Mouse (Mus musculus) midbrain, embryonic 15.5 days (tissue): Measurements from ENCODE around the gene Pxk. TPM values are rescaled to one million over a fixed set of nuclear protein-coding genes. Genes with fewer than 3 reads are reported as not detected.

ENCODE experiments used
- ATAC-seq: fragments of 200-750 bp; cut with Nextera tagmentation; replicated peaks from 2 replicates; pipeline ENCODE4 v1.8.0; 2017; ENCODE audit warnings: moderate TSS enrichment
- H3K27ac ChIP-seq: fragments of 300-500 bp; sonication (generic); 2 replicates; pipeline ENCODE4 v1.5.1; 2015; ENCODE audit warnings: mild to moderate bottlenecking, inconsistent platforms
- H3K27me3 ChIP-seq: fragments of 300-500 bp; sonication (generic); replicated peaks from 2 replicates; pipeline ENCODE4 v1.6.1; 2015; ENCODE audit warnings: inconsistent platforms
- H3K36me3 ChIP-seq: fragments of 300-500 bp; sonication (generic); replicated peaks from 2 replicates; pipeline ENCODE4 v1.6.1; 2015; ENCODE audit warnings: inconsistent platforms
- H3K4me1 ChIP-seq: fragments of 300-500 bp; sonication (generic); 2 replicates; pipeline ENCODE4 v1.6.1; 2015; ENCODE audit warnings: inconsistent platforms
- H3K4me2 ChIP-seq: fragments of 300-500 bp; sonication (generic); 2 replicates; pipeline ENCODE4 v1.6.1; 2015; ENCODE audit warnings: inconsistent platforms, mild to moderate bottlenecking, moderate library complexity
- H3K4me3 ChIP-seq: fragments of 300-500 bp; sonication (generic); 2 replicates; pipeline ENCODE4 v1.5.1; 2015; ENCODE audit warnings: mild to moderate bottlenecking, inconsistent platforms
- H3K9ac ChIP-seq: fragments of 300-500 bp; sonication (generic); 2 replicates; pipeline ENCODE4 v1.6.1; 2015; ENCODE audit warnings: mild to moderate bottlenecking, inconsistent platforms
- H3K9me3 ChIP-seq: fragments of 300-500 bp; sonication (generic); 2 replicates; pipeline ENCODE4 v1.6.1; 2016; ENCODE audit warnings: inconsistent platforms
- WGBS: fragments of 180-500 bp; shearing (Covaris S2); methylation state at CpG from one replicate; pipeline ENCODE4 v1.1.7; 2015; ENCODE audit warnings: mixed read lengths; 5-methylcytosine and 5-hydroxymethylcytosine counted together
- polyA plus RNA-seq: library from polyadenylated mRNA; unstranded; fragments of >200 nt; fragmentation: Nextera tagmentation; extraction: Ambion mirVana; gene quantifications from 2 replicates; pipeline ENCODE4 v1.2.1, GENCODE M21; 2015

The Pxk gene
- polyA plus RNA-seq, 1 experiment from 2014 or later, result 67.5 TPM

- no peak for ATAC-seq
- Histone ChIP-seq H3K27me3 (no peaks in the 10 kb centered on the region), H3K4me2 (no peak overlapping the region), H3K9ac (no peak overlapping the region), H3K4me3 (no peak overlapping the region), H3K9me3 (no peaks in the 10 kb centered on the region), H3K4me1 (no peaks in the 10 kb centered on the region), H3K27ac (no peak overlapping the region), H3K36me3 (peaks cover 3% of the 10 kb centered on the region; the same call in 1 of the 2 replicates)
- WGBS, result 87% methylated on average over 8 of the region's 8 CpGs
Measured at GRCm38 (mm10) chr14:8132789-8133188, 34.8 kb downstream of the Pxk start.

GRCm38 (mm10) chr14:8134234-8134633 lies 36.2 kb downstream of the Pxk start:
- Histone ChIP-seq H3K9ac (no peak overlapping the region), H3K9me3 (no peaks in the 10 kb centered on the region), H3K36me3 (peaks cover 8% of the 10 kb centered on the region; the same call in 1 of the 2 replicates), H3K4me3 (no peak overlapping the region), H3K4me1 (no peaks in the 10 kb centered on the region), H3K27me3 (no peaks in the 10 kb centered on the region), H3K4me2 (no peak overlapping the region), H3K27ac (no peak overlapping the region)
- 67% methylated on average over 2 of the region's 2 CpGs for WGBS
- ATAC-seq, result no peak

GRCm38 (mm10) chr14:8135130-8135529 lies 37.1 kb downstream of the Pxk start:
- H3K36me3 ChIP-seq, result peaks cover 8% of the 10 kb centered on the region; the same call in 1 of the 2 replicates
- no peak for ATAC-seq
- H3K27ac ChIP-seq, result no peak overlapping the region
- H3K9ac ChIP-seq, result no peak overlapping the region
- no peak overlapping the region for H3K4me2 ChIP-seq
- H3K27me3 ChIP-seq, result no peaks in the 10 kb centered on the region
- H3K4me3 ChIP-seq, result no peak overlapping the region
- WGBS, result 70% methylated on average over 3 of the region's 3 CpGs
- H3K9me3 ChIP-seq, result no peaks in the 10 kb centered on the region
- no peaks in the 10 kb centered on the region for H3K4me1 ChIP-seq

- peak; percentile 65 for ATAC-seq
- Histone ChIP-seq H3K4me1 (no peaks in the 10 kb centered on the region), H3K4me2 (no peak overlapping the region), H3K9me3 (no peaks in the 10 kb centered on the region), H3K36me3 (peaks cover 15% of the 10 kb centered on the region), H3K27ac (no peak overlapping the region), H3K27me3 (no peaks in the 10 kb centered on the region), H3K4me3 (no peak overlapping the region), H3K9ac (no peak overlapping the region)
- 36% methylated on average over 23 of the region's 23 CpGs for WGBS
Measured at GRCm38 (mm10) chr14:8139724-8140710, 42.0 kb downstream of the Pxk start.

GRCm38 (mm10) chr14:8141131-8141530 lies 43.1 kb downstream of the Pxk start:
- ATAC-seq, result no peak
- H3K36me3 ChIP-seq, result peaks cover 19% of the 10 kb centered on the region
- 68% methylated on average over 2 of the region's 2 CpGs for WGBS

GRCm38 (mm10) chr14:8145594-8146558 lies 47.9 kb downstream of the Pxk start:
- peaks cover 29% of the 10 kb centered on the region for H3K36me3 ChIP-seq
- H3K9ac ChIP-seq, result no peak overlapping the region
- no peak overlapping the region for H3K27ac ChIP-seq
- H3K4me1 ChIP-seq, result no peaks in the 10 kb centered on the region
- H3K27me3 ChIP-seq, result no peaks in the 10 kb centered on the region
- no peak for ATAC-seq
- H3K4me2 ChIP-seq, result no peak overlapping the region
- no peaks in the 10 kb centered on the region for H3K9me3 ChIP-seq
- H3K4me3 ChIP-seq, result no peak overlapping the region
- WGBS, result 92% methylated on average over 13 of the region's 13 CpGs

More at GRCm38 (mm10) chr14:8141131-8141530, 43.1 kb downstream of the Pxk start:
- H3K4me1 ChIP-seq, result no peaks in the 10 kb centered on the region
- H3K27me3 ChIP-seq, result no peaks in the 10 kb centered on the region
- H3K4me2 ChIP-seq, result no peak overlapping the region
- H3K9me3 ChIP-seq, result no peaks in the 10 kb centered on the region
- no peak overlapping the region for H3K4me3 ChIP-seq
- no peak overlapping the region for H3K27ac ChIP-seq
- H3K9ac ChIP-seq, result no peak overlapping the region

- no peaks in the 10 kb centered on the region for H3K27me3 ChIP-seq
- ATAC-seq, result no peak
- 92% methylated on average over 10 of the region's 11 CpGs for WGBS
- H3K36me3 ChIP-seq, result peaks cover 34% of the 10 kb centered on the region
- no peak overlapping the region for H3K4me2 ChIP-seq
- H3K9me3 ChIP-seq, result no peaks in the 10 kb centered on the region
- H3K4me3 ChIP-seq, result no peak overlapping the region
- no peaks in the 10 kb centered on the region for H3K4me1 ChIP-seq
- H3K27ac ChIP-seq, result no peak overlapping the region
- no peak overlapping the region for H3K9ac ChIP-seq
Measured at GRCm38 (mm10) chr14:8146611-8147223, 48.7 kb downstream of the Pxk start.

GRCm38 (mm10) chr14:8148842-8149241 lies 50.8 kb downstream of the Pxk start:
- WGBS, result 78% methylated on average over 8 of the region's 8 CpGs
- Histone ChIP-seq H3K4me3 (no peak overlapping the region), H3K27me3 (no peaks in the 10 kb centered on the region), H3K9ac (no peak overlapping the region), H3K27ac (no peak overlapping the region), H3K36me3 (peaks cover 44% of the 10 kb centered on the region), H3K9me3 (no peaks in the 10 kb centered on the region), H3K4me1 (no peaks in the 10 kb centered on the region), H3K4me2 (no peak overlapping the region)
- ATAC-seq, result no peak

- Histone ChIP-seq H3K4me3 (no peak overlapping the region), H3K27me3 (no peaks in the 10 kb centered on the region), H3K9me3 (no peaks in the 10 kb centered on the region), H3K4me2 (no peak overlapping the region), H3K36me3 (peaks cover 31% of the 10 kb centered on the region), H3K4me1 (no peaks in the 10 kb centered on the region), H3K9ac (no peak overlapping the region), H3K27ac (no peak overlapping the region)
- no peak for ATAC-seq
- 97% methylated on average over 5 of the region's 5 CpGs for WGBS
Measured at GRCm38 (mm10) chr14:8151757-8152156, 53.7 kb downstream of the Pxk start.

GRCm38 (mm10) chr14:8154072-8154471 lies 56.1 kb downstream of the Pxk start:
- H3K4me1 ChIP-seq, result no peaks in the 10 kb centered on the region
- no peaks in the 10 kb centered on the region for H3K9me3 ChIP-seq
- WGBS, result 79% methylated on average over 3 of the region's 3 CpGs
- no peak overlapping the region for H3K9ac ChIP-seq
- no peak for ATAC-seq
- H3K27ac ChIP-seq, result no peak overlapping the region
- H3K36me3 ChIP-seq, result peaks cover 27% of the 10 kb centered on the region
- H3K4me2 ChIP-seq, result no peak overlapping the region
- H3K4me3 ChIP-seq, result no peak overlapping the region
- no peaks in the 10 kb centered on the region for H3K27me3 ChIP-seq

GRCm38 (mm10) chr14:8156947-8157346 lies 58.9 kb downstream of the Pxk start:
- WGBS, result 40% methylated on average over 3 of the region's 3 CpGs
- Histone ChIP-seq H3K4me1 (no peaks in the 10 kb centered on the region), H3K27ac (no peak overlapping the region), H3K27me3 (no peaks in the 10 kb centered on the region), H3K4me3 (no peak overlapping the region), H3K9me3 (no peaks in the 10 kb centered on the region), H3K4me2 (no peak overlapping the region), H3K9ac (no peak overlapping the region), H3K36me3 (peaks cover 26% of the 10 kb centered on the region; the same call in 1 of the 2 replicates)
- ATAC-seq, result no peak

- Histone ChIP-seq H3K4me2 (no peak overlapping the region), H3K27ac (no peak overlapping the region), H3K36me3 (peaks cover 22% of the 10 kb centered on the region; the same call in 1 of the 2 replicates), H3K4me1 (no peaks in the 10 kb centered on the region), H3K9ac (no peak overlapping the region), H3K4me3 (no peak overlapping the region), H3K27me3 (no peaks in the 10 kb centered on the region), H3K9me3 (no peaks in the 10 kb centered on the region)
- WGBS, result 86% methylated on average over 3 of the region's 3 CpGs
- no peak for ATAC-seq
Measured at GRCm38 (mm10) chr14:8158721-8159120, 60.7 kb downstream of the Pxk start.
